Mouse (Mus musculus) neutrophil, adult 5-6 weeks (primary cell): ENCODE data around the gene Slc35e2. TPM values are rescaled to one million over a fixed set of nuclear protein-coding genes. Genes with fewer than 3 reads are reported as not detected.
"Not testable (repeated sequence)": the region's sequence is repeated elsewhere in the genome, so short reads cannot be mapped to it uniquely, and the experiment has no call there.

ENCODE experiments used
- ATAC-seq: fragments of 151-379, 151-347 bp; 2 replicates; pipeline ENCODE4 v1.8.0; 2017; ENCODE audit warnings: mild to moderate bottlenecking, moderate TSS enrichment; ENCODE audit not compliant: insufficient number of reproducible peaks, poor library complexity, low FRiP score, severe bottlenecking; ENCODE audit errors: extremely low read depth
- total RNA-seq: library from RNA; stranded (forward); fragments of 200-1000 nt; gene quantifications from 2 replicates; pipeline ENCODE4 v1.2.3, GENCODE M21; 2017

Slc35e2 gene
- total RNA-seq, 1 experiment from 2014 or later, result 10.0 TPM

- no peak for ATAC-seq
These were observed 5.6 kb downstream of the Slc35e2 start for GRCm38 (mm10) chr4:155606825-155607224.

DNA sequence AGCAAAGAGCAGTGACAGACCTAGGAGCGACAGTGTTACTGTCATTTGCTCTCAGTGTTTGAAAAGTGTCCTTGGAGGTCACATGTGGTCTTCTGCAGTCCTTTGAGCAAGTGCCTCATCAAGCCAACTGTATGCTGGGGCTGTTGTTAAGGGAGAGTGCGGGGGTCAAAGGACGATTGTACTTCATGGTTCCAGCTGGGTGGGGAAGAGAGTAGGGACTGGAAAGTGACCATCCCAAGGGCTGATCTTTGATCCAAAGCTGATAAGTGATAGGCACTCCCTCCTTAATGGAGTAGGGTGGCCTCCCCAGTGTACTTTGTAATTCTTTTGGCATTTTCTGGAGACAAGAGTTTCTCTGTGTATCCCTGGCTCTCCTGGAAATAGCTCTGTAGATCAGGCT lies 10.6 kb downstream of the Slc35e2 start:
- ATAC-seq, result no peak

DNA sequence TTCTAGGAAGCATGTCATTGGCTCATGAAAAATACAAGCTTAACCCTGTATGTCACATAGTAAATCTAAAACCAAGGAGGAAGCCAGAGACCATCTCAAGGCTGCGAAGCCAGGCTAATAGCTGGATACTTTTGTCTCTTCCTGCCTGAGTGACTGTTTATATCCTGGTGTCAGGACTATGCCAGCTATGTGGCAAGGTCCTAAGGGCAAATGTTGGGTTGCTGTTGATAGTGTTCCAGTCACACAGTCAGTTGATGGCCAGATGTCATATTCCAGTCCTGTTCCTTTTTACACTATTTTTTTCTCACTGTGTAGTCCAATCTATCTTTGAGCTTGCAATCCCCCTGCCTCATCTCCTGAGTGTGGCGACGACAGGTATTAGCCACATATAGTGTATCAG lies 12.0 kb downstream of the Slc35e2 start:
- ATAC-seq, result no peak

- ATAC-seq, result no peak
These were observed 17.1 kb downstream of the Slc35e2 start for GRCm38 (mm10) chr4:155618321-155618720.

- ATAC-seq, result peak; percentile 98
These were observed 23.4 kb downstream of the Slc35e2 start, which contains the start of gene Cdk11b for GRCm38 (mm10) chr4:155624338-155625291. TSS of gene Cdk11b (plus strand) at chr4:155624854.

DNA sequence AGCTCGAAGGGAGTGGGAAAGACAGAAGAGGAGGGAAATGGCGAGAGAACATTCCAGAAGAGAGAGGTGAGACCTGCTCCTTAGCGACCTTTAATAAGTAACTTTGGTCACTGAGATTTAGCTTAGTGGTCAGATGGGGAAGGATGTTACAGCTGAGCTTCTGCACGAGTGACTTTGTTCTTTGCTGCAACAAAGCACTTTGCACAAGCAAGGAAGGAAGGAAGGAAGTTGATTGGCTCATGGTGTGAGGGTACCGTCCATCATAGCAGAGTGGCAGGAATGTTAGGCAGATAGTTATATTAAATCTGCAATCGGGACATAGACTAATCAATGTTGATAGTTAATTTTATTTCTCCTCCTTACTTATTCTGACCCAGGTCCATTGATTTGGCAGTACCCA lies 29.1 kb downstream of the Slc35e2 start:
- ATAC-seq, result no peak

DNA sequence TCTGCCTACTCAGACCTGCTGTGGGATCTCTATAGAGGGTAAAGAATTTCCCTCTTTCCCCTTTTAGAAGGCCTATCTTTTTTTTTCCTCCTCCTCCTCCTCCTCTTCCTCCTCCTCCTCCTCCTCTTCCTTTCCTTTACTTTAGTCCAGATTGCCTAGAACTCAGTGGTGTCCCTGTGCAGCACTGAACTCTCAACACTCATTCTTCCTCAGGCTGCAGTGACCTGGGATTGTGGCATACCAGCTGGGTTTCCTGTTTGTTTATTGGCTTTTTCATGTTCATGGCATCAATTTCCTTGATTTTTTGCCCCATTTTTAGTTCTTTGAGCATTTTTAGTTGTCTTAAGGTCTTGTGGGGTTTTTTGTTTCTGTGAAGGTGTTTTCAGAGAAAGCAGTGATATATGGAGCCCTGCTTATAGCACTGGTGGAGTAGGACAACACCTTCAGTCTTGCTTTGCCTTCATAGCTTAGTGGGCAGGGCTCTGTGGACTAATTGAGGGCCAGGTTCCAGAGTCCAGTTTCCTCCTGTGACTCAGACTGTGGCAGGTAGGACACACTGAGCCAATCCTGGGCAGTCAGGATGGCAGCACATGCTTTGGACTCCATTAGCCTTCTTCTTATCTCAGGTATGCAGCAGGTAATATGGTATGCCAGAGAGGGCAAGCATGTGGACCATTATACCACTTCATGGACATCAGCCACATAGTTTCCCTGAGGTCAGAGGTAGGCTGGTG lies 34.7 kb downstream of the Slc35e2 start:
- no peak for ATAC-seq

- no peak for ATAC-seq
These were observed 42.3 kb downstream of the Slc35e2 start for GRCm38 (mm10) chr4:155643531-155643930.

DNA sequence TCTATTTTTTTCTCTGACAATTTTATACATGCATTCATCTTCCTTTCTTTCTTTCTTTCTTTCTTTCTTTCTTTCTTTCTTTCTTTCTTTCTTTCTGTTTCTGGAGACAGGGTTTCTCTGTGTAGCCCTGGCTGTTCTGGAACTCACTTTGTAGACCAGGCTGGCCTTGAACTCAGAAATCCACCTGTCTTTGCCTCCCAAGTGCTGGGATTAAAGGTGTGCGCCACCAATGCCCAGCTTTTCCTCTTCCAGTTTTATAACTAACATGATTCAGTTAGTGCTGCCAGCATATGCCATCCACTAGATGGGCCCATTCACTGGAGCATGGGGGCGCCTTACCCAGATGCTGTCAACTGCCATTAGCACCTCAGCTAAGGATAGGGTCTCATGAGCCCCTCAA lies 44.1 kb downstream of the Slc35e2 start, which contains the start of gene Gm10563:
TSS of gene Gm10563 (minus strand) at position 101 of the 400 bp plus-strand sequence.
- ATAC-seq, result not testable (repeated sequence)

GRCm38 (mm10) chr4:155645721-155646120 lies 44.5 kb downstream of the Slc35e2 start:
- no peak for ATAC-seq

DNA sequence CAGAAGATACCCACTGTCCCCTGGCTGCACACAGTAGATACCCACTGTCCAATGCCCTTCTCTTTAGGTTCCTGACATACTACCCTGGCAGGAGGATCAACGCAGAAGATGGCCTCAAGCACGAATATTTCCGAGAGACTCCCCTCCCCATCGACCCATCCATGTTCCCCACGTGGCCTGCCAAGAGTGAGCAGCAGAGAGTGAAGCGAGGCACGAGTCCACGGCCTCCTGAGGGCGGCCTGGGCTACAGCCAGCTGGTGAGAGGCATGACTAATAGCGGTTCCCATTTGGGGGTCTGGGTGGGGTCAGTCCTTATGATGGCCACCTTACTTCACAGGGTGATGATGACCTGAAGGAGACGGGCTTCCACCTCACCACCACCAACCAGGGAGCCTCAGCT lies 48.1 kb downstream of the Slc35e2 start:
- ATAC-seq, result no peak

DNA sequence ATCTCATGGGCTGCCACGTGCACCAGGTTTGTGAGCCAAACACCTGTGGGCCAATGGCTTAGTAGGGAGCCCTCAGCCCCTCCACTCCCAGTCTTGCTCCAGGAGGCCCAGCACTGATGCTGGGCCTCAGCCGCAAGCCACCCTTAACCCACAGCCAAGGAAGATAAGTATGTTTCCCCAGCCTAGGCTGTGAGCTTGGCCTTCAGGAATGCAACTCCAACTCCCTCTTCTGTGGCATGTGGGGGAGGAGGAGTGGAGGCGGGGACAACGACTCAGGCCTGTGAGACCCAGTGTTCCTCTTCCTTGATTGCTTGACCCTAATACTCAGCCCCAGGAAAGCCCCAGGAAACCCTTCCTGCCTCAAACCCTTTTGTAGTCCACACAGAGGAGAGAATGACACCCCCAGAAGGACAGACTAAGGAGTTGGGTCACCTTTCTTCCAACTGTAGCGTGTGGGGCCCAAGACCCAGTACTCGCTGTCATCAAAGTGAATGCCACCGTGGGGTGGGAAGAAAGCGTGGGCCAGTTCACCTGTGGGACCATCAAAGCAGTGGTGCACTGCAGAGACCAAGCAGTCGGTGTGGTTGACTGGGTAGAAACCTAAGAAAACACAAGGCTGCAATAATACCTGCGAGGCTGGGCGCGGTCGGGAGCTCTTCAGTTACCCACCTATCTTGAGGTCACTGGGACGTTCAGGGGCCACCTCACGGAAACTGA lies 50.5 kb downstream of the Slc35e2 start:
- no peak for ATAC-seq

GRCm38 (mm10) chr4:155652283-155653085 lies 51.3 kb downstream of the Slc35e2 start:
- no peak for ATAC-seq

DNA sequence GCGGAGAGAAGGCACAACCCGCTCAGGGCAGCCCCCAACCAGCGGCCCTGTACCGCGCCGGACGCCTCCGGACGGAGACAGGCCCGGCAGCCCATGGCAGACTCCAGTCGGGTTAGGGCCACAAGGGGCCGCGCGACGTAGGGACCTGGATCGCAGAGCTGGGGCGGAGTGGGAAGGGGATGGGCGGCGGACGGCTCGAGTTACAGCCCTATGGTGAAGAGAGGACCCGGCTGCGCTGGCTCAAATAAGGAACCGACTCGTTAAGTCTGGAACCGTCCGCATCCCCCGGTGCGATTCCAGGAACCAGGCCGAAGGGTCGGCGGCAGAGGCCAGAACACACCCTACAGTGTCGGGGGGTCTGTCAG lies 51.9 kb downstream of the Slc35e2 start, which contains the start of gene Mmp23:
TSS of gene Mmp23 (minus strand) at position 299 of the 365 bp plus-strand sequence.
- ATAC-seq, result no peak

DNA sequence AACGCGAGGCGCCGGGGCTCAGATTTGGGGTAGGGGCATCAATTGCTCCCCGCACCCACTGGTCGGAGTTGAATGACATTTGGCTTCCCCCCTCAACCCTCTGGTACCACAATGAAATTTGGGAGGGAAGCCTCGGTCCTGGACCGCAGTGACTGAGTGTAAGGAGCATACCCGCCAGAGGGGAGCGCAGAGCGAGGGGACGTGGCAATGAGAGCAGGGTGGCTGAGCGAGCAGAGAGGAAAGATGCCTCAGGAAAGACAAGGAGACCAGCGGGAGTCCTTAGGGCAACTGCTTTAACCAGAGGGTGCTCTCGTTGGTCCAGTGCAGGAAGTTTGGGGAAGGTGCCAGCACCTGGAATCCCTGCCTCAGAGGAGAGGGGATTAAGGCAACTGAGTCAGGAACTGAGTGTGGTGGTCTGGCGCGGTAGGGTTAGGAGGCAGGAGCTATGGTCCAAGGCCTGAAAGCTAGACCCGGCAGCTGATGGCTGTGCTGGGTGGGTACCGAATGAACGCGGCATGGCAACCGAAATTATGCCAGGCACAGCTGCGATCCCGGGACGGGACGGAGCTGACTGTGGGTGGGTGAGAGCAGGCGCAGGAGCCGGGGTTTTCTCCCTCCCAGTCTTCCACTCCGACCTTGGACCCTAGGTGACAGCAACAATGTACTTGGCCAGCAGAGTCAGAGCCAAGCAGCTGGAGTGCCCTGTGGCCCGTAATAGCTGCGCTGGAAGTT lies 52.4 kb downstream of the Slc35e2 start:
- ATAC-seq, result no peak

- no peak for ATAC-seq
These were observed 52.9 kb downstream of the Slc35e2 start for GRCm38 (mm10) chr4:155654183-155654455.

DNA sequence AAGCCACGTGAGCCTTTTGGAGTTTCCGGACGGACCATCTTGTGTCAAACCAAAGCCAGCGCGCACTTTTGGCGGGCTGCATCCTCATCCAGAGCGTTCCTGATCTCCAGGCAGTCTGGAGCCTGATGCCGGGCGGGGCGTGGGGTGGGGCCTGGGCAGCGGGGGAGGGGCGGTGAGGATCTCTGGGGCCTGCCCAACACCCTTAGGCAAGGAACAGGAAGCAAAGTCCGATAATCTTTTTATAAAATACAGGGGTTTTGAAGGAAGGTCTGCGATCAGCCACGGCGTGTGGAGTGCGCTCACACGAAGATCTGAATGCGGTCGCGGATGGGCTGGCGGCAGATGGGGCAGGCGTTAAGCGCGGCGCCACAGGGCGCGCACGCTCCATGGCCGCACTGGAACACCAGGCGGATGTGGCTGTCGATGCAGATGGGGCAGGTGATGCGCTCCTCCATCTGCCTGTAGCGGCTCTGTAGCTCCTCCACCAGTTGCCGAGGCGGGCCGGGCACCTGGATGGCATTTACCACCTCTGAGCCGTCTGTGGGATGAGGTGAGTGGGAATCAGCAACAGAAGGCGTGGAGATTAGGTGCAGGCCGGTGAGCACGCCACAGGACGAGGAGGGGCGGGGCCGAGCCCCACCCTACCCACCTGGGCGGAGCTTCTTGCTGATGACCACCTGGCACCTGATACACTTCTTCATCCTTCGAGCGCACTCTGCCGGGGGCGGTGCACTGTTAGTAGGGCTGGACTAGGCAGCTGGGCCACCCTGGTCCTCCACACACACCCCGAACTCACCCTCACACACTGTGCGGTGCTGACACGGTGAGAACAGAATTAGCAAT lies 53.5 kb downstream of the Slc35e2 start:
- no peak for ATAC-seq
